Mouse (Mus musculus): Measurements from ENCODE around the gene Pcp2. TPM values are rescaled to one million over a fixed set of nuclear protein-coding genes. Genes with fewer than 3 reads are reported as not detected.

Pcp2 gene
- polyA plus RNA-seq, 1 experiment from 2014 or later = 1.7 TPM

GRCm38 (mm10) chr8:3606593-3606992, 18.8 kb downstream of the Pcp2 start:
- ATAC-seq = no peak
- peaks cover 63% of the 10 kb centered on the region for H3K36me3 ChIP-seq (ENCODE audit: control insufficient read depth, insufficient read depth, low read length)
- no peak overlapping the region for H3K27ac ChIP-seq (ENCODE audit: low read length)
- no peak overlapping the region for H3K9ac ChIP-seq (ENCODE audit: low read depth, low read length)
- H3K4me3 ChIP-seq (ENCODE audit: low read depth, low read length) = no peak overlapping the region
- H3K4me1 ChIP-seq (ENCODE audit: control insufficient read depth, insufficient read depth, low read length) = no peaks in the 10 kb centered on the region
- H3K4me2 ChIP-seq (ENCODE audit: low read length) = no peak overlapping the region
- no peaks in the 10 kb centered on the region for H3K9me3 ChIP-seq (replicated peaks; ENCODE audit: control insufficient read depth, low read length, poor library complexity, severe bottlenecking)
- WGBS = 90% methylated on average over 16 of the region's 16 CpGs
- H3K27me3 ChIP-seq (ENCODE audit: control insufficient read depth, insufficient read depth, low read depth, low read length) = no peaks in the 10 kb centered on the region

GRCm38 (mm10) chr8:3603439-3603838, 21.9 kb downstream of the Pcp2 start:
- no peaks in the 10 kb centered on the region for H3K4me1 ChIP-seq (ENCODE audit: control insufficient read depth, insufficient read depth, low read length)
- H3K36me3 ChIP-seq (ENCODE audit: control insufficient read depth, insufficient read depth, low read length) = peaks cover 68% of the 10 kb centered on the region
- no peaks in the 10 kb centered on the region for H3K9me3 ChIP-seq (replicated peaks; ENCODE audit: control insufficient read depth, low read length, poor library complexity, severe bottlenecking)
- H3K4me2 ChIP-seq (ENCODE audit: low read length) = no peak overlapping the region
- H3K4me3 ChIP-seq (ENCODE audit: low read depth, low read length) = no peak overlapping the region
- no peak overlapping the region for H3K27ac ChIP-seq (ENCODE audit: low read length)
- WGBS = 89% methylated on average over 13 of the region's 13 CpGs
- no peaks in the 10 kb centered on the region for H3K27me3 ChIP-seq (ENCODE audit: control insufficient read depth, insufficient read depth, low read depth, low read length)
- no peak overlapping the region for H3K9ac ChIP-seq (ENCODE audit: low read depth, low read length)
- no peak for ATAC-seq

- Histone ChIP-seq H3K4me1 (ENCODE audit: control insufficient read depth, insufficient read depth, low read length) (no peaks in the 10 kb centered on the region), H3K9ac (ENCODE audit: low read depth, low read length) (no peak overlapping the region), H3K4me3 (ENCODE audit: low read depth, low read length) (no peak overlapping the region), H3K9me3 (replicated peaks; ENCODE audit: control insufficient read depth, low read length, poor library complexity, severe bottlenecking) (no peaks in the 10 kb centered on the region), H3K27me3 (ENCODE audit: control insufficient read depth, insufficient read depth, low read depth, low read length) (no peaks in the 10 kb centered on the region), H3K4me2 (ENCODE audit: low read length) (no peak overlapping the region), H3K27ac (ENCODE audit: low read length) (no peak overlapping the region), H3K36me3 (ENCODE audit: control insufficient read depth, insufficient read depth, low read length) (peaks cover 52% of the 10 kb centered on the region)
- 91% methylated on average over 6 of the region's 6 CpGs for WGBS
- ATAC-seq = no peak
Observed at GRCm38 (mm10) chr8:3600401-3600800, 24.9 kb downstream of the Pcp2 start.

- no peaks in the 10 kb centered on the region for H3K9me3 ChIP-seq (replicated peaks; ENCODE audit: control insufficient read depth, low read length, poor library complexity, severe bottlenecking)
- no peak overlapping the region for H3K4me2 ChIP-seq (ENCODE audit: low read length)
- 86% methylated on average over 1 of the region's 1 CpGs for WGBS
- H3K27me3 ChIP-seq (ENCODE audit: control insufficient read depth, insufficient read depth, low read depth, low read length) = no peaks in the 10 kb centered on the region
- H3K36me3 ChIP-seq (ENCODE audit: control insufficient read depth, insufficient read depth, low read length) = peaks cover 44% of the 10 kb centered on the region
- no peak overlapping the region for H3K9ac ChIP-seq (ENCODE audit: low read depth, low read length)
- no peak overlapping the region for H3K27ac ChIP-seq (ENCODE audit: low read length)
- H3K4me3 ChIP-seq (ENCODE audit: low read depth, low read length) = no peak overlapping the region
- H3K4me1 ChIP-seq (ENCODE audit: control insufficient read depth, insufficient read depth, low read length) = no peaks in the 10 kb centered on the region
- no peak for ATAC-seq
Observed at GRCm38 (mm10) chr8:3599219-3599618, 26.1 kb downstream of the Pcp2 start.

- Histone ChIP-seq H3K9me3 (replicated peaks; ENCODE audit: control insufficient read depth, low read length, poor library complexity, severe bottlenecking) (no peaks in the 10 kb centered on the region), H3K4me1 (ENCODE audit: control insufficient read depth, insufficient read depth, low read length) (no peaks in the 10 kb centered on the region), H3K9ac (ENCODE audit: low read depth, low read length) (no peak overlapping the region), H3K4me3 (ENCODE audit: low read depth, low read length) (no peak overlapping the region), H3K27ac (ENCODE audit: low read length) (no peak overlapping the region), H3K27me3 (ENCODE audit: control insufficient read depth, insufficient read depth, low read depth, low read length) (no peaks in the 10 kb centered on the region), H3K4me2 (ENCODE audit: low read length) (no peak overlapping the region), H3K36me3 (ENCODE audit: control insufficient read depth, insufficient read depth, low read length) (peaks cover 35% of the 10 kb centered on the region)
- WGBS = 91% methylated on average over 3 of the region's 3 CpGs
- ATAC-seq = no peak
Observed at GRCm38 (mm10) chr8:3598054-3598453, 27.3 kb downstream of the Pcp2 start.

GRCm38 (mm10) chr8:3594466-3594865, 30.9 kb downstream of the Pcp2 start:
- Histone ChIP-seq H3K27ac (ENCODE audit: low read length) (no peak overlapping the region), H3K9me3 (replicated peaks; ENCODE audit: control insufficient read depth, low read length, poor library complexity, severe bottlenecking) (no peaks in the 10 kb centered on the region), H3K9ac (ENCODE audit: low read depth, low read length) (no peak overlapping the region), H3K36me3 (ENCODE audit: control insufficient read depth, insufficient read depth, low read length) (peaks cover 12% of the 10 kb centered on the region), H3K4me1 (ENCODE audit: control insufficient read depth, insufficient read depth, low read length) (no peaks in the 10 kb centered on the region), H3K4me3 (ENCODE audit: low read depth, low read length) (no peak overlapping the region), H3K4me2 (ENCODE audit: low read length) (no peak overlapping the region), H3K27me3 (ENCODE audit: control insufficient read depth, insufficient read depth, low read depth, low read length) (no peaks in the 10 kb centered on the region)
- ATAC-seq = no peak
- WGBS = 91% methylated on average over 2 of the region's 2 CpGs

GRCm38 (mm10) chr8:3593470-3593869, 31.9 kb downstream of the Pcp2 start:
- Histone ChIP-seq H3K4me1 (ENCODE audit: control insufficient read depth, insufficient read depth, low read length) (no peaks in the 10 kb centered on the region), H3K4me2 (ENCODE audit: low read length) (no peak overlapping the region), H3K9me3 (replicated peaks; ENCODE audit: control insufficient read depth, low read length, poor library complexity, severe bottlenecking) (no peaks in the 10 kb centered on the region), H3K27ac (ENCODE audit: low read length) (no peak overlapping the region), H3K27me3 (ENCODE audit: control insufficient read depth, insufficient read depth, low read depth, low read length) (no peaks in the 10 kb centered on the region), H3K36me3 (ENCODE audit: control insufficient read depth, insufficient read depth, low read length) (peaks cover 5% of the 10 kb centered on the region), H3K4me3 (ENCODE audit: low read depth, low read length) (no peak overlapping the region), H3K9ac (ENCODE audit: low read depth, low read length) (no peak overlapping the region)
- 56% methylated on average over 3 of the region's 3 CpGs for whole genome bisulfite sequencing
- no peak for ATAC-seq

- H3K4me1 ChIP-seq (ENCODE audit: control insufficient read depth, insufficient read depth, low read length) = no peaks in the 10 kb centered on the region; the same call in 1 of the 2 replicates
- H3K27me3 ChIP-seq (ENCODE audit: control insufficient read depth, insufficient read depth, low read depth, low read length) = no peaks in the 10 kb centered on the region
- peak; percentile 79 for ATAC-seq
- peak overlapping the region; percentile 95 for H3K9ac ChIP-seq (ENCODE audit: low read depth, low read length)
- H3K27ac ChIP-seq (ENCODE audit: low read length) = peak overlapping the region; percentile 91
- 0% methylated on average over 11 of the region's 11 CpGs for WGBS
- H3K4me3 ChIP-seq (ENCODE audit: low read depth, low read length) = peak overlapping the region; percentile 96
- peak overlapping the region; percentile 79 for H3K4me2 ChIP-seq (ENCODE audit: low read length)
- H3K9me3 ChIP-seq (replicated peaks; ENCODE audit: control insufficient read depth, low read length, poor library complexity, severe bottlenecking) = no peaks in the 10 kb centered on the region
- H3K36me3 ChIP-seq (ENCODE audit: control insufficient read depth, insufficient read depth, low read length) = no peaks in the 10 kb centered on the region
Observed at GRCm38 (mm10) chr8:3588258-3588633, 37.1 kb downstream of the Pcp2 start.

GRCm38 (mm10) chr8:3587391-3588257, 37.7 kb downstream of the Pcp2 start:
- no peaks in the 10 kb centered on the region for H3K36me3 ChIP-seq (ENCODE audit: control insufficient read depth, insufficient read depth, low read length)
- peak overlapping the region; percentile 79 for H3K4me2 ChIP-seq (ENCODE audit: low read length)
- WGBS = under 1% methylated on average over 75 of the region's 77 CpGs

More at GRCm38 (mm10) chr8:3587391-3588257, 37.7 kb downstream of the Pcp2 start:
- H3K27me3 ChIP-seq (ENCODE audit: control insufficient read depth, insufficient read depth, low read depth, low read length) = no peaks in the 10 kb centered on the region
- H3K4me3 ChIP-seq (ENCODE audit: low read depth, low read length) = peak overlapping the region; percentile 96
- ATAC-seq = peak; percentile 89
- H3K27ac ChIP-seq (ENCODE audit: low read length) = peak overlapping the region; percentile 91
- H3K9me3 ChIP-seq (replicated peaks; ENCODE audit: control insufficient read depth, low read length, poor library complexity, severe bottlenecking) = no peaks in the 10 kb centered on the region
- no peaks in the 10 kb centered on the region; the same call in 1 of the 2 replicates for H3K4me1 ChIP-seq (ENCODE audit: control insufficient read depth, insufficient read depth, low read length)
- peak overlapping the region; percentile 95 for H3K9ac ChIP-seq (ENCODE audit: low read depth, low read length)
